Mouse (Mus musculus): ENCODE measurements around the gene Zscan21. TPM values are rescaled to one million over a fixed set of nuclear protein-coding genes. Genes with fewer than 3 reads are reported as not detected.
"Not testable (repeated sequence)": the region's sequence is repeated elsewhere in the genome, so short reads cannot be mapped to it uniquely, and the experiment has no call there.

The Zscan21 gene
- polyA plus RNA-seq, 1 experiment from 2014 or later = 31.2 TPM

DNA sequence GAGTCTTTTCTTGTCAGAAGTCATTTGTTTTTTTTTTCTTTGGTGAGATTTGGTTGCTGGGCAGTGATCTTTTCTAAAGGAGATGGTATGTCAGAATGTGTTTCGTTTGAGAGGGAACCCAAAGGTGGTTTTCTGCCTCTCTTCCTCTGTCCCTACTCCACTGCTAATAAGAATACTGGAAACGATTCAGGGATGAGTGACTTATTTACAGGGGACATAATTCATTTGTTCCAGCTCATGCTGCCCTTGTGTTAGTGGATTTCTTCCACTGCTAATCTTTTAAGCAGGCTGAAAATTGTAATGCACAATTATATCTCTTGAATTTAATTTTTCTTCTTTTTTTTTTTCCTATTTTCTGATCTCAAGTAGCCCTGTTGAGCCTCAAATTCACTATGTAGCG, 29.9 kb upstream of the Zscan21 start:
- no peaks in the 10 kb centered on the region for H3K36me3 ChIP-seq
- no peak overlapping the region for H3K4me3 ChIP-seq
- no peak for ATAC-seq (replicated peaks; ENCODE audit: insufficient number of reproducible peaks, insufficient read depth, low FRiP score, low read depth)
- H3K9ac ChIP-seq = no peak overlapping the region
- peaks cover 7% of the 10 kb centered on the region for H3K4me1 ChIP-seq (replicated peaks)
- no peak overlapping the region for H3K27ac ChIP-seq
- 84% methylated on average over 3 of the region's 3 CpGs for WGBS
- no peaks in the 10 kb centered on the region for H3K9me3 ChIP-seq (replicated peaks)
- H3K4me2 ChIP-seq = peak overlapping the region; percentile 73; the same call in 1 of the 2 replicates
- H3K27me3 ChIP-seq = no peaks in the 10 kb centered on the region

DNA sequence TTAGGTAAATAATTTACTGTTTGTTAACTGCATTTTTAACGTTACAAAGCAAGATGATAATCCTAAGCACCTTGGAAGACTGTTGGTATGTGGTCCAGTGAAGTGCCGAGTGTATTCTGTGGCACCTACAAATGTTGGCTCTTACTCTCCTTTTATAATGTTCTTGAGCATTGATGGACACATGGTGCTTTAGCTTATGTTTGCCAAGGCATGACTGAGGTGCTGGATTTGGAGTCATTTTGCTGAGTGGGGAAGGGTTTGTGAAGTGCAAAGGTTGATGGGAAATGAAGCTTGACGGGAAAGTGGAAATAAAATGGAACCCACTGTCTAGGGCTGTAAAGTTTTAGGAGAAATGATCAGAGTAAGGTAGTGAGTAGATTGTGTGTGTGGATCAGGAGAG, 28.3 kb upstream of the Zscan21 start:
- Histone ChIP-seq H3K4me1 (replicated peaks) (peaks cover 7% of the 10 kb centered on the region), H3K27me3 (no peaks in the 10 kb centered on the region), H3K4me2 (no peak overlapping the region), H3K9ac (no peak overlapping the region), H3K9me3 (replicated peaks) (no peaks in the 10 kb centered on the region), H3K4me3 (no peak overlapping the region), H3K27ac (no peak overlapping the region), H3K36me3 (peaks cover 7% of the 10 kb centered on the region; the same call in 1 of the 2 replicates)
- ATAC-seq (replicated peaks; ENCODE audit: insufficient number of reproducible peaks, insufficient read depth, low FRiP score, low read depth) = no peak
- 83% methylated on average over 3 of the region's 3 CpGs for WGBS

DNA sequence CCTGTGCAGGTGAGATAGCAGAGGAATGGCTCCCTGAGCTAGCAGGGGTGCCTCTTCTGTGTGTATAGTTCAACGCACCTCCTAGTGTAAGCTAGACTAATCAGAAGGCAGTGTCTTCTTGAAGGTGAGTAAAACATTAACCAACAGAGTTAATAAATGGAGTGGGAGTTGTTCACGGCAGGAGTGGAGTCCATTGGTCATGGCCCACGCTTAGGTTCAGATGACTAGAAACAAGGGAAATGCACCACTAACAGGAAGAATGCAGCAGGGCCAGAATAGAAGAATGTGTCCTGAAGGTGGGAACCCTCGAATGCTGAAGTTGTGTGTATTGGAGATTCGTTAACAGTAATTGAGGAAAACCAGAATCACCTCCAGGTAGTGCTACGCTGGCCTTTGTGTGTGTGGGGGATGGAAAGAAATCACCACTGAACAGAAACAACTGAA, 27.6 kb upstream of the Zscan21 start:
- Histone ChIP-seq H3K4me2 (no peak overlapping the region), H3K27ac (no peak overlapping the region), H3K4me3 (no peak overlapping the region), H3K27me3 (no peaks in the 10 kb centered on the region), H3K9me3 (replicated peaks) (no peaks in the 10 kb centered on the region), H3K4me1 (replicated peaks) (peaks cover 7% of the 10 kb centered on the region), H3K36me3 (peaks cover 12% of the 10 kb centered on the region), H3K9ac (no peak overlapping the region)
- WGBS = 82% methylated on average over 6 of the region's 6 CpGs
- no peak for ATAC-seq (replicated peaks; ENCODE audit: insufficient number of reproducible peaks, insufficient read depth, low FRiP score, low read depth)

DNA sequence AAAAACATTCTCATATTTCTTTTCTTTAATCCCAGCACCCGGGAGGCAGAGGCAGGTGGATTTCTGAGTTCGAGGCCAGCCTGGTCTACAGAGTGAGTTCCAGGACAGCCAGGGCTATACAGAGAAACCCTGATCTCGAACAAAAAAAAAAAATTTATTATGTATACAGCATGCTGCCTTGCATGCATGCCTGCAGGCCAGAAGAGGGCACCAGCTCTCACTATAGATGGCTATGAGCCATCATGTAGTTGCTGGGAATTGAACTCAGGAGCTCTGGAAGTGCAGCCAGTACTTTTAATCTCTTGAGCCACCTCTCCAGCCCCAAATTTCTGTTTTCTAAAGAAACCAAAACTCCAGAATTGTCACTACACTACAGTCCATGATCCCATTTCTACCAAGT, 26.4 kb upstream of the Zscan21 start:
- WGBS = 77% methylated on average over 3 of the region's 3 CpGs
- no peaks in the 10 kb centered on the region for H3K9me3 ChIP-seq (replicated peaks)
- no peak overlapping the region for H3K9ac ChIP-seq
- peaks cover 7% of the 10 kb centered on the region for H3K4me1 ChIP-seq (replicated peaks)
- no peak overlapping the region for H3K4me2 ChIP-seq
- H3K27ac ChIP-seq = no peak overlapping the region
- H3K4me3 ChIP-seq = no peak overlapping the region
- ATAC-seq (replicated peaks; ENCODE audit: insufficient number of reproducible peaks, insufficient read depth, low FRiP score, low read depth) = no peak
- peaks cover 24% of the 10 kb centered on the region for H3K36me3 ChIP-seq
- H3K27me3 ChIP-seq = no peaks in the 10 kb centered on the region

DNA sequence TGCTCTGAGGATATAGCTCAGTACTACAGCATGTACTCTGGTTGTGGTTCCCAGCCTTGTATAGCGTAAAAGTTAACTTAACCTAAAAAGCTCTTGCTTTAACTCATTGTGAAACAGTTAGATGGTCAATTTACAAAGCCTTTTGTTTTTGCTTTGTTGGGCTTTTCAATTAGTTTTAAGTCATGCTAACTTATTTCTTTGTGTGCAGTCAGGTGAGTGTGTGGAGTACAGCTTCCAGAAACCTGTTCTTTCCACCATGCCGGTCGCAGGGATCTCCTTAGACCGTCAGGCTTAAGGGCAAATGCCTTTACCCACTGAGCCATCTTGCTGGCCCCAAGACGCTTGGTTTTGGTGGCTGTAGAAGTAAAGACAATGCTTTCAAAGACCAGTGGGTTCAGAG, 26.0 kb upstream of the Zscan21 start:
- Histone ChIP-seq H3K36me3 (peaks cover 26% of the 10 kb centered on the region), H3K4me1 (replicated peaks) (peaks cover 7% of the 10 kb centered on the region), H3K9me3 (replicated peaks) (no peaks in the 10 kb centered on the region), H3K27me3 (no peaks in the 10 kb centered on the region), H3K4me3 (no peak overlapping the region), H3K9ac (no peak overlapping the region), H3K27ac (no peak overlapping the region), H3K4me2 (no peak overlapping the region)
- 93% methylated on average over 5 of the region's 5 CpGs for WGBS
- ATAC-seq (replicated peaks; ENCODE audit: insufficient number of reproducible peaks, insufficient read depth, low FRiP score, low read depth) = no peak

DNA sequence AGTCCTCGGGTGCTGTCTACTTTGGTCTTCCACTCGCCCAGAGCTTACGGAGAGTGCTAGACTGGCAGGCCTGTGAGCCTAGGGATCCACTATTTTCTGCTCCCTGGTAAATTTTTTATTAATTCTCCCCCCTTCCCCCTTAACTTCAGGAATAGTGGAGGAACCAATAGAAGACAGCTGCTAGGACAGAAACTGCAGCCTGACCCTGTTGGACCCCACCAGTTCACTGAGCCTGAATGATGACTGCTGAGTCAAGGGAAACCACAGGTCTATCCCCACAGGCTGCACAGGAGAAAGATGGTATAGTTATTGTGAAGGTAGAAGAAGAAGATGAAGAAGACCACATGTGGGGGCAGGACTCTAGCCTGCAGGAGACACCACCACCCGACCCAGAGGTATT, 23.9 kb upstream of the Zscan21 start:
- H3K4me1 ChIP-seq (replicated peaks) = 0 out of 2 replicates have a peak, but pooled peaks cover 2% of the 10 kb centered on the region
- peaks cover 44% of the 10 kb centered on the region for H3K36me3 ChIP-seq
- no peak overlapping the region for H3K27ac ChIP-seq
- H3K4me2 ChIP-seq = no peak overlapping the region
- H3K4me3 ChIP-seq = no peak overlapping the region
- H3K9me3 ChIP-seq (replicated peaks) = no peaks in the 10 kb centered on the region
- H3K9ac ChIP-seq = no peak overlapping the region
- H3K27me3 ChIP-seq = no peaks in the 10 kb centered on the region
- 84% methylated on average over 4 of the region's 4 CpGs for WGBS
- ATAC-seq (replicated peaks; ENCODE audit: insufficient number of reproducible peaks, insufficient read depth, low FRiP score, low read depth) = no peak

DNA sequence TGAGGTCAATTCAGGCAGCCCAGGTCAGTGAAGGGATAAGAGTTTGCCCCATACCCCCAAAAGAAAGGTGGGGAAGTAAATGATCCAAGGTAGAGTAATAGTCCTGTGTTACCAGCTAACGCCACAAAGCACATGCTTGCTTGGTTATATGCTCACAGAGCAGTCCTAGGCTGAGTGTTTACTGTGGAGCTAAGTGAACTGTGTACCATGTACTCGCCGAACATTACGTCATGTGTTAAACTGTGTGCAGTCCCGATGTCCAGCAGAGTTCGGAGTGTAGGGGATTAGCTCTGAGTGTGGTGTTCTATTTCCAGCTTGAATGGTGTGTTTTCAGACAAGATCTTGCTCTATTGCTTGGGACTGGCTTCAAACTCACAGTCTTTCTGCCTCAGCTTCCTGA, 22.2 kb upstream of the Zscan21 start:
- Histone ChIP-seq H3K9ac (no peak overlapping the region), H3K4me2 (no peak overlapping the region), H3K4me1 (replicated peaks) (no peaks in the 10 kb centered on the region), H3K9me3 (replicated peaks) (no peaks in the 10 kb centered on the region), H3K27ac (no peak overlapping the region), H3K27me3 (no peaks in the 10 kb centered on the region), H3K4me3 (no peak overlapping the region), H3K36me3 (peaks cover 61% of the 10 kb centered on the region)
- WGBS = 93% methylated on average over 6 of the region's 6 CpGs
- no peak for ATAC-seq (replicated peaks; ENCODE audit: insufficient number of reproducible peaks, insufficient read depth, low FRiP score, low read depth)

DNA sequence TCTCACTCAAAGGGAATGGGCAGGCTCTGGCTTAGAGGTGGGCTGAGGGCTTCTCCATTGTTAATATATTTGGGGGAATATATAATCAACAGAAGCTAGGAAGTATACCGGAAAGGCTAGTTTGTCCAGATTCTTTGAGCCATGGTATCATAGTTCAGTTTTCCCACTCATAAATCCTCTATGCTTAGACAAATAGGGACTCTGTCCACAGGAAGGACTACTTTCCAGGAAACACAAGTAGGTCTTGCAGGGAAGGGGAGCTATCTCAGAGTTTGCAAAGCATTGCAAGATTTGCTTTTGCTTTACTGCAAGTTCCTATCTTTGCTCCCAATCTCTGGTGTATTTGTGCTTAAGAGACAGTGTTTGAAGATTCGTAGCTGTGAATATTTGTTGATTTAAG, 11.7 kb upstream of the Zscan21 start:
- peaks cover 41% of the 10 kb centered on the region for H3K36me3 ChIP-seq
- WGBS = 83% methylated on average over 2 of the region's 2 CpGs

DNA sequence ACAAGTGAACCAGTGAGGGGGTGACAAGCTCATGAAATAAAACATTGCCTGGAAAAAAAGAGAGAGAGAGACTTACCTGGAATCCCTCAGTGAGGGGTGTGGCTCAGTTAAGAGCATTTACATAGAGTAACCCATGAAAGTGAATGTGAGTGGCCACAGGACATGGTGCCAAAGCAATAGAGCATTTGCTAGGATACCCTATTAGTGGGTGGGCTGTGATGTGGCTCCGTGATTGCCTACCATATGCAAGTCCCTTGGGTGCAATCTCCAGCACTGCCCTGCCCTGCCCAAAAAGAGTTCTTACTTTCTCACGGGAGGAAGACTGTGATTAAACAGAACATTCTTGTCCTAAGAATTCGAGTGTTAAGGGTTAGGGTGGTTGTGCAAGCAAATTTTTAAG, 9.6 kb upstream of the Zscan21 start:
- Histone ChIP-seq H3K36me3 (peaks cover 19% of the 10 kb centered on the region), H3K4me3 (no peak overlapping the region), H3K9me3 (replicated peaks) (no peaks in the 10 kb centered on the region), H3K4me1 (replicated peaks) (no peaks in the 10 kb centered on the region), H3K27ac (no peak overlapping the region), H3K9ac (no peak overlapping the region), H3K27me3 (no peaks in the 10 kb centered on the region), H3K4me2 (no peak overlapping the region)
- ATAC-seq (replicated peaks; ENCODE audit: insufficient number of reproducible peaks, insufficient read depth, low FRiP score, low read depth) = no peak
- WGBS = 55% methylated on average over 3 of the region's 3 CpGs

More for the DNA sequence above, 11.7 kb upstream of the Zscan21 start:
- Histone ChIP-seq H3K9me3 (replicated peaks) (no peaks in the 10 kb centered on the region), H3K4me3 (no peak overlapping the region), H3K9ac (no peak overlapping the region), H3K4me2 (no peak overlapping the region), H3K27me3 (no peaks in the 10 kb centered on the region), H3K27ac (no peak overlapping the region), H3K4me1 (replicated peaks) (no peaks in the 10 kb centered on the region)
- ATAC-seq (replicated peaks; ENCODE audit: insufficient number of reproducible peaks, insufficient read depth, low FRiP score, low read depth) = no peak

DNA sequence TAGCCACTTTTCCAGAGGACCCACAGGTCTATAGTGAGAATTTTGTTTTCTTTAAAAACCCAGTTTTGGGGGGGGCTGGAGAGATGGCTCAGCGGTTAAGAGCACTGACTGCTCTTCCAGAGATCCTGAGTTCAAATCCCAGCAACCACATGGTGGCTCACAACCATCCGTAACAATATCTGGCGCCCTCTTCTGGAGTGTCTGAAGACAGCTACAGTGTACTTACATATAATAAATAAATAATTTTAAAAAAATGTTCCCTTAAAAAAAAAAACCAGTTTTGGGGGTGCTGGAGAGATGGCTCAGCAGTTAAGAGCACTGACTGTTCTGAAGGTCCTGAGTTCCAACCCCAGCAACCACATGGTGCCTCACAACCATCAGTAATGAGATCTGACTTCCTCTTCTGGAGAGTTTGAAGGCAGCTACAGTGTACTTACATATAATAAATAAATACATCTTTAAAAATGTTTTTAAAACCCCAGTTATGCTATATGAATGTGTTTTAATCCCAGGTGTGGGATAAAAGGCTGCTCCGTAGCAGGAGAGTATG, 6.8 kb upstream of the Zscan21 start:
- not testable (repeated sequence) for ATAC-seq (replicated peaks; ENCODE audit: insufficient number of reproducible peaks, insufficient read depth, low FRiP score, low read depth); H3K9ac ChIP-seq; H3K4me3 ChIP-seq; H3K27me3 ChIP-seq; H3K4me1 ChIP-seq (replicated peaks); H3K36me3 ChIP-seq; H3K9me3 ChIP-seq (replicated peaks); H3K4me2 ChIP-seq; H3K27ac ChIP-seq
- WGBS = 62% methylated on average over 4 of the region's 4 CpGs

DNA sequence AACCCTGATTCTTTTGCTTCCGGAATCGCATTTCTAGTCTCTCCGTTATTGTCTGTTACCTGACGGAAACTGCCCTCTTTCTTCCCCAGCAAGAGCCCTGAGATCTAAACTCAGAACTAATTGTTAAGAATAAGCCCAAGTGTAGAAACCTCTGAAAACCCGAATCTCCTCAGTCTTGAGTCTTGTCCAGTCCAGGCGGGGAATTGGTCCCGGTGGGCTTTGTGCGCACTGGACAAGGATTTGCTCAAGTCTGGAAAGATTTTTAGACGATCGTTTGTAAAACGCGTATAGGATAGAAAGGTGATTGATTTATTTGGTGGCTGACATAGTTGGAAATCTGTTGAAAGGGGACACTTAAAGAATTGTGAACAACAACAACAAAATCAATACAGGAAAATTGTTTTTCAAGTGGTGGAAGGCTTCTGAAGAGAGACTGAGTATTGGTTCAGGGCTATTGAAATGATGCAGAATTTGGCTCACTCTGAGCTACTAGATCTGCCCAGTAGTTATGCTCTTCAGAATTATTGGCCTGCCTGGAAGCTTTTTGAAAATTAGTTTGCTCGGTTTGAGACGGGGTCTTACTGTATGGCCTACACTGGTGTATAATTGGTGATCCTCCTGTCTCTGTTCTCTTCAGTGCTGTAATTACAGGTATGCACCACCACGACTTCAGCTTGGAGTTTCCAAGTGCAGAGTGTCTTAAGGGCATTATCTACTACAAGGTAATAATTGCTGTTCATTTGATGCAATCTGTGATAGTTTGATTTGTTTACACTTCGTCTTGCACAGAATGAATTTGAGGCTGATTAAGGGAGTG, 704 bp downstream of the Zscan21 start:
- Histone ChIP-seq H3K4me1 (replicated peaks) (peaks cover 20% of the 10 kb centered on the region), H3K9ac (peak overlapping the region; percentile 83), H3K27ac (peak overlapping the region; percentile 95), H3K36me3 (peaks cover 18% of the 10 kb centered on the region), H3K27me3 (no peaks in the 10 kb centered on the region), H3K4me2 (peak overlapping the region; percentile 69), H3K4me3 (peak overlapping the region; percentile 76), H3K9me3 (replicated peaks) (no peaks in the 10 kb centered on the region)
- 7% methylated on average over 16 of the region's 16 CpGs for WGBS
- ATAC-seq (replicated peaks; ENCODE audit: insufficient number of reproducible peaks, insufficient read depth, low FRiP score, low read depth) = no peak

DNA sequence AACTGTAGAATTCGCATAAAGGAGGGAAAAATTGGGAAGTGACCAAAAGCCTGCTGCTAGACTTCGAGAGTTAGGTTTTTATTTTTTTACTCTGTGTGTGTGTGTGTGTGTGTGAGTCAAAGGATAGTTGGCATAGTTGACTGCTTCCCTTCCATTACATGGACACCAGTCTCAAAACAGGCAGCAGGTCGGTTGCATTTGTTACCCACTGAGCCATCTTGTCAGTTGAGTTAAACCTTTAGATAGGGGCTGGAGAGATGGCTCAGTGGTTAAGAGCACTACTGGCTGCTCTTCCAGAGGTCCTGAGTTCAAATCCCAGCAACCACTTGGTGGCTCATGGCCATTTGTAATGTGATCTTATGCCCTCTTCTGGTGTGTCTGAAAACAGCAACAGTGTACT, 1.3 kb downstream of the Zscan21 start:
- Histone ChIP-seq H3K9me3 (replicated peaks) (no peaks in the 10 kb centered on the region), H3K36me3 (peaks cover 18% of the 10 kb centered on the region), H3K27me3 (no peaks in the 10 kb centered on the region), H3K4me3 (peak overlapping the region; percentile 76), H3K4me2 (peak overlapping the region; percentile 69), H3K4me1 (replicated peaks) (peaks cover 20% of the 10 kb centered on the region), H3K27ac (no peak overlapping the region; the same call in 1 of the 2 replicates), H3K9ac (no peak overlapping the region)
- 63% methylated on average over 3 of the region's 3 CpGs for WGBS
- ATAC-seq (replicated peaks; ENCODE audit: insufficient number of reproducible peaks, insufficient read depth, low FRiP score, low read depth) = no peak

Measured in heart, embryonic 15.5 days (tissue).